8 mouse cellular contexts compared by ENCODE assay signal in genomic region chr12:27059885-27060284, GRCm38 (mm10).
DNase-seq lines count a peak whose midpoint lies in the region; ATAC-seq and TF ChIP-seq lines count a peak whose summit lies in the region.

No protein-coding gene starts in this region.

- H3K27ac ChIP-seq in embryonic facial prominence, embryonic 13.5 days: peak overlapping the region; percentile 39
- no peak overlapping the region for H3K27ac ChIP-seq in kidney, postnatal 0 days
- no peak overlapping the region for H3K27ac ChIP-seq in neural tube, embryonic 11.5 days (ENCODE audit: low read depth, low read length)

- ATAC-seq in embryonic facial prominence, embryonic 13.5 days (ENCODE audit: insufficient number of reproducible peaks, insufficient read depth, low FRiP score, low TSS enrichment, low read depth): no peak
- ATAC-seq in kidney, postnatal 0 days (replicated peaks; ENCODE audit: low FRiP score, low read depth): no peak
- ATAC-seq in neural tube, embryonic 11.5 days (ENCODE audit: insufficient read depth, low FRiP score, low TSS enrichment): no peak

- H3K9ac ChIP-seq in embryonic facial prominence, embryonic 13.5 days: no peak overlapping the region
- no peak overlapping the region for H3K9ac ChIP-seq in kidney, postnatal 0 days (ENCODE audit: low read depth, low read length)
- no peak overlapping the region for H3K9ac ChIP-seq in neural tube, embryonic 11.5 days (ENCODE audit: low read length)

- H3K9me3 ChIP-seq in embryonic facial prominence, embryonic 13.5 days: no peaks in the 10 kb centered on the region
- H3K9me3 ChIP-seq in kidney, postnatal 0 days (replicated peaks; ENCODE audit: low read length): no peaks in the 10 kb centered on the region
- no peaks in the 10 kb centered on the region for H3K9me3 ChIP-seq in neural tube, embryonic 11.5 days (ENCODE audit: control insufficient read depth, low read length)

- peak; percentile 67 for TF ChIP-seq CTCF in kidney, postnatal 0 days (IDR thresholded peaks at IDR 0.05; ENCODE audit: low read depth)

- no peaks in the 10 kb centered on the region for H3K36me3 ChIP-seq in embryonic facial prominence, embryonic 13.5 days
- H3K36me3 ChIP-seq in kidney, postnatal 0 days (ENCODE audit: insufficient read depth, low read length): no peaks in the 10 kb centered on the region
- no peaks in the 10 kb centered on the region for H3K36me3 ChIP-seq in neural tube, embryonic 11.5 days (ENCODE audit: control insufficient read depth, insufficient read depth, low read length)

- H3K4me1 ChIP-seq in embryonic facial prominence, embryonic 13.5 days: peaks cover 40% of the 10 kb centered on the region
- peaks cover 4% of the 10 kb centered on the region; the same call in 1 of the 2 replicates for H3K4me1 ChIP-seq in kidney, postnatal 0 days (replicated peaks; ENCODE audit: insufficient read depth, low read length)
- peaks cover 29% of the 10 kb centered on the region for H3K4me1 ChIP-seq in neural tube, embryonic 11.5 days (ENCODE audit: control insufficient read depth, insufficient read depth, low read length)

- no peak overlapping the region for H3K4me3 ChIP-seq in embryonic facial prominence, embryonic 13.5 days
- no peak overlapping the region for H3K4me3 ChIP-seq in kidney, postnatal 0 days (replicated peaks; ENCODE audit: low read depth, low read length)
- no peak overlapping the region for H3K4me3 ChIP-seq in neural tube, embryonic 11.5 days (ENCODE audit: low read depth, low read length)

- H3K27me3 ChIP-seq in embryonic facial prominence, embryonic 13.5 days: no peaks in the 10 kb centered on the region
- H3K27me3 ChIP-seq in kidney, postnatal 0 days (ENCODE audit: insufficient read depth, low read length): no peaks in the 10 kb centered on the region
- no peaks in the 10 kb centered on the region for H3K27me3 ChIP-seq in neural tube, embryonic 11.5 days (ENCODE audit: control insufficient read depth, insufficient read depth, low read length)

- intact Hi-C loops in left cerebral cortex, postnatal 36 days (cut with DNase I): loop anchor here (2.0 to 10.0 kb wide), 2 partner anchors 175 to 279 kb away; no protein-coding TSS in a partner anchor

- DNase-seq in kidney, adult 9 months: peak; percentile 25
- DNase-seq in kidney, adult 11 months: no peak
- DNase-seq in adrenal gland, postnatal 10 days: peak; percentile 56
- DNase-seq in kidney, postnatal 0 days (ENCODE audit: low spot score): peak; percentile 32
- peak; percentile 60 for DNase-seq in neural tube, embryonic 11.5 days (ENCODE audit: low spot score)
- no peak for DNase-seq in left cerebral cortex, postnatal 36 days (ENCODE audit: low spot score in 2 of 2)
- no peak for DNase-seq in thymus, postnatal 25 days

- no peak overlapping the region for H3K4me2 ChIP-seq in embryonic facial prominence, embryonic 13.5 days
- H3K4me2 ChIP-seq in kidney, postnatal 0 days (ENCODE audit: low read length): no peak overlapping the region
- no peak overlapping the region for H3K4me2 ChIP-seq in neural tube, embryonic 11.5 days (ENCODE audit: low read depth)

- WGBS in embryonic facial prominence, embryonic 13.5 days: 21% methylated on average over 4 of the region's 4 CpGs
- 43% methylated on average over 4 of the region's 4 CpGs for WGBS in kidney, postnatal 0 days
- WGBS in neural tube, embryonic 11.5 days: 17% methylated on average over 4 of the region's 4 CpGs

Comparison
In these comparisons a context has a peak if more than half of its experiments do, and no peak if none do; other contexts are left out.
1. DNase-seq: peak in kidney, adult 9 months (single experiment), adrenal gland, postnatal 10 days (single experiment), kidney, postnatal 0 days (single experiment) and neural tube, embryonic 11.5 days (single experiment); none in kidney, adult 11 months (single experiment), left cerebral cortex, postnatal 36 days (0 of 2) and thymus, postnatal 25 days (single experiment).